Mouse (Mus musculus): ENCODE data around the gene Gm47289. TPM values are rescaled to one million over a fixed set of nuclear protein-coding genes. Genes with fewer than 3 reads are reported as not detected.

Gm47289 gene
- polyA plus RNA-seq, 1 experiment from 2014 or later: not detected

GRCm38 (mm10) chr9:119151751-119152150, 7.2 kb upstream of the Gm47289 start:
- 56% methylated on average over 2 of the region's 2 CpGs for WGBS
- no peak overlapping the region for H3K4me2 ChIP-seq (replicated peaks; ENCODE audit: low read depth, low read length)
- H3K27me3 ChIP-seq (ENCODE audit: control insufficient read depth, insufficient read depth, low read length): no peaks in the 10 kb centered on the region
- no peak overlapping the region for H3K9ac ChIP-seq (ENCODE audit: low read depth, low read length)
- no peak overlapping the region for H3K27ac ChIP-seq (ENCODE audit: low read depth, low read length)
- H3K4me1 ChIP-seq (ENCODE audit: control insufficient read depth, insufficient read depth, low read length): no peaks in the 10 kb centered on the region
- no peaks in the 10 kb centered on the region for H3K9me3 ChIP-seq (ENCODE audit: control insufficient read depth, low read length)
- H3K36me3 ChIP-seq (ENCODE audit: control insufficient read depth, insufficient read depth, low read length): no peaks in the 10 kb centered on the region
- no peak overlapping the region for H3K4me3 ChIP-seq (ENCODE audit: low read length)
- no peak for ATAC-seq (ENCODE audit: low FRiP score, low TSS enrichment)

GRCm38 (mm10) chr9:119155416-119155815, 3.5 kb upstream of the Gm47289 start:
- WGBS: 82% methylated on average over 8 of the region's 8 CpGs
- H3K27me3 ChIP-seq (ENCODE audit: control insufficient read depth, insufficient read depth, low read length): no peaks in the 10 kb centered on the region
- no peaks in the 10 kb centered on the region for H3K36me3 ChIP-seq (ENCODE audit: control insufficient read depth, insufficient read depth, low read length)
- no peak overlapping the region for H3K4me2 ChIP-seq (replicated peaks; ENCODE audit: low read depth, low read length)
- no peaks in the 10 kb centered on the region for H3K9me3 ChIP-seq (ENCODE audit: control insufficient read depth, low read length)
- no peaks in the 10 kb centered on the region for H3K4me1 ChIP-seq (ENCODE audit: control insufficient read depth, insufficient read depth, low read length)
- ATAC-seq (ENCODE audit: low FRiP score, low TSS enrichment): no peak
- H3K9ac ChIP-seq (ENCODE audit: low read depth, low read length): no peak overlapping the region
- no peak overlapping the region for H3K27ac ChIP-seq (ENCODE audit: low read depth, low read length)
- no peak overlapping the region for H3K4me3 ChIP-seq (ENCODE audit: low read length)

- no peak for ATAC-seq (ENCODE audit: low FRiP score, low TSS enrichment)
- WGBS: 52% methylated on average over 7 of the region's 7 CpGs
- Histone ChIP-seq H3K27me3 (ENCODE audit: control insufficient read depth, insufficient read depth, low read length) (no peaks in the 10 kb centered on the region), H3K36me3 (ENCODE audit: control insufficient read depth, insufficient read depth, low read length) (no peaks in the 10 kb centered on the region), H3K9ac (ENCODE audit: low read depth, low read length) (no peak overlapping the region), H3K4me2 (replicated peaks; ENCODE audit: low read depth, low read length) (peak overlapping the region; percentile 57; the same call in 1 of the 2 replicates), H3K4me1 (ENCODE audit: control insufficient read depth, insufficient read depth, low read length) (no peaks in the 10 kb centered on the region), H3K27ac (ENCODE audit: low read depth, low read length) (no peak overlapping the region), H3K9me3 (ENCODE audit: control insufficient read depth, low read length) (no peaks in the 10 kb centered on the region), H3K4me3 (ENCODE audit: low read length) (peak overlapping the region; percentile 42; the same call in 1 of the 2 replicates)
Observed at GRCm38 (mm10) chr9:119155826-119156225, 3.1 kb upstream of the Gm47289 start.

DNA sequence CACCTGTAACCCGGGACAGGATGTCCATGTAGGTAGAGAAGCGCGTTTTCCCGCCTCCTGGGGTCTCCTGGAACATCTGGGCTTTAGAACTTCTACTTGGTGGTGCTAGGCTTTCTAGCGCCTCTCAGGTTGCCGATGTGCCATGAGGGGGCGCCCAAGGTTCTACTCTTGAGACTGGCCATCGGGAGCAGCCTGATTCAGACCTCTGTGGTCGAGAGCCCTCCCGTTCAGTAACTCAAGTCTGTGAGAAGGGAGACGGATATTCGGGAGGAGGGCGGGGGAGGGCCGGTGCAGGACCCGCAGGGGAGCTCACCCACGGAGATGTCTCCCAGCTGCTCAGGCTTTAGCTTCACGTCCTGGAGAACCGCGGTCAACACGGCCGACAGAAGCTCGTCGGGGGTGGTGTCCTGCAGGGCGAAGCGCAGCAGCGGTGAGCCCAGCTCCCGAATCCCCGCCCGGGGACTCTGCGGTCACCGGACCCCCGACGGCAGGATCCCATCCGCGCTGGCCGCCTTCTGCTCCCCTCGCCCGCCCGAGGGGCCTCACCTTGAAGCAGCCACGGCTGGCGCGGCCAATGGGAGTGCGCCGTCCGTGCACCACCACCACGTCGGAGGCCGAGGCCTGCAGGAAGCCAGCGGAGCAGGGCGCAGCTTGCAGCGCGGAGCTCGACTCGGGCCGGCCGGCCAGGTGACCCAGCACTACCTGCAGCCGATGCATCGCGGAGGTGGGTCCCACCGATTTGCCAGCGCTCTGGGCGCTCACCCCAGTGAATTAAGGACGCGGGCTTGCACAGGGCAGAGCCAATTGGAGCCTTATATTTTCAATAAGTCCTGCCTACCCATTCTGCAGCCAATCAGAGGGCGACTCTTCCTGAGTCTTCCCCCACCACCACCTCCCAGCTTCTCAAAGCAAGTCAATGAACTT, 2.4 kb upstream of the Gm47289 start, which contains the start of gene Acaa1b:
Gene Acaa1b (minus strand): TSS at position 816 of the 924 bp plus-strand sequence.
- Histone ChIP-seq H3K27ac (ENCODE audit: low read depth, low read length) (no peak within 1 kb of the TSS), H3K27me3 (ENCODE audit: control insufficient read depth, insufficient read depth, low read length) (no peaks in the 10 kb centered on the region)

GRCm38 (mm10) chr9:119160689-119161088, 1.7 kb downstream of the Gm47289 start:
- Histone ChIP-seq H3K9me3 (ENCODE audit: control insufficient read depth, low read length) (no peaks in the 10 kb centered on the region), H3K36me3 (ENCODE audit: control insufficient read depth, insufficient read depth, low read length) (no peaks in the 10 kb centered on the region), H3K27me3 (ENCODE audit: control insufficient read depth, insufficient read depth, low read length) (no peaks in the 10 kb centered on the region), H3K4me2 (replicated peaks; ENCODE audit: low read depth, low read length) (no peak overlapping the region), H3K4me3 (ENCODE audit: low read length) (no peak overlapping the region), H3K4me1 (ENCODE audit: control insufficient read depth, insufficient read depth, low read length) (no peaks in the 10 kb centered on the region), H3K27ac (ENCODE audit: low read depth, low read length) (no peak overlapping the region), H3K9ac (ENCODE audit: low read depth, low read length) (no peak overlapping the region)
- ATAC-seq (ENCODE audit: low FRiP score, low TSS enrichment): no peak
- WGBS: 94% methylated on average over 3 of the region's 3 CpGs

More for the DNA sequence above, 2.4 kb upstream of the Gm47289 start, which contains the start of gene Acaa1b:
- WGBS: 1% methylated on average over 65 of the region's 65 CpGs
- peak; percentile 90 for ATAC-seq (ENCODE audit: low FRiP score, low TSS enrichment)
- Histone ChIP-seq H3K4me1 (ENCODE audit: control insufficient read depth, insufficient read depth, low read length) (no peaks in the 10 kb centered on the region), H3K9me3 (ENCODE audit: control insufficient read depth, low read length) (no peaks in the 10 kb centered on the region), H3K4me3 (ENCODE audit: low read length) (peak within 1 kb of the TSS; percentile 42), H3K9ac (ENCODE audit: low read depth, low read length) (peak within 1 kb of the TSS; percentile 47; the same call in 1 of the 2 replicates), H3K4me2 (replicated peaks; ENCODE audit: low read depth, low read length) (peak within 1 kb of the TSS; percentile 57), H3K36me3 (ENCODE audit: control insufficient read depth, insufficient read depth, low read length) (no peaks in the 10 kb centered on the region)

- H3K4me1 ChIP-seq (ENCODE audit: control insufficient read depth, insufficient read depth, low read length): no peaks in the 10 kb centered on the region
- ATAC-seq (ENCODE audit: low FRiP score, low TSS enrichment): no peak
- no peak overlapping the region for H3K27ac ChIP-seq (ENCODE audit: low read depth, low read length)
- no peaks in the 10 kb centered on the region for H3K27me3 ChIP-seq (ENCODE audit: control insufficient read depth, insufficient read depth, low read length)
- 88% methylated on average over 7 of the region's 7 CpGs for WGBS
- no peaks in the 10 kb centered on the region for H3K36me3 ChIP-seq (ENCODE audit: control insufficient read depth, insufficient read depth, low read length)
- no peak overlapping the region for H3K9ac ChIP-seq (ENCODE audit: low read depth, low read length)
- H3K9me3 ChIP-seq (ENCODE audit: control insufficient read depth, low read length): 0 out of 2 replicates have a peak, but pooled peaks cover 5% of the 10 kb centered on the region
- no peak overlapping the region for H3K4me2 ChIP-seq (replicated peaks; ENCODE audit: low read depth, low read length)
- no peak overlapping the region for H3K4me3 ChIP-seq (ENCODE audit: low read length)
Observed at GRCm38 (mm10) chr9:119164743-119165142, 5.8 kb downstream of the Gm47289 start.

DNA sequence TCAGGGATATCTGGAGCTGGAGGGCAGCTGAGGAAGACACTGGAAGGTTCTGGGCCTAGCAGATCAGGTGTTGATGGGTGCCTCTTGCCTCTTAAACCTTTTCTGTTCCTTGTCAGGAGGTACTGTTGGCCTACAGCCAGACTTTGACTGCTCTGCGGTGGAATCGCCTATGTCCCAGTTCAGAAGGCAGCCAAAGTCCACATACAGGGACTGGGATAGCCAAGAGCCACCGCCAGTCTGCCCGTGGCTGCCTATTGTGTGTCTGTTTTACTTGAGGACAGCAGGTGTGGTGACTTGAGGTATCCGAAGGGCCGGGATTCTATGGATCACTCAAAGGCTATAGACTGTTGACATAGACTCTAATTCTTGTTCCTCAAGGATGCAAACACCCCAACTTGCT, 6.6 kb downstream of the Gm47289 start:
- no peak for ATAC-seq (ENCODE audit: low FRiP score, low TSS enrichment)

DNA sequence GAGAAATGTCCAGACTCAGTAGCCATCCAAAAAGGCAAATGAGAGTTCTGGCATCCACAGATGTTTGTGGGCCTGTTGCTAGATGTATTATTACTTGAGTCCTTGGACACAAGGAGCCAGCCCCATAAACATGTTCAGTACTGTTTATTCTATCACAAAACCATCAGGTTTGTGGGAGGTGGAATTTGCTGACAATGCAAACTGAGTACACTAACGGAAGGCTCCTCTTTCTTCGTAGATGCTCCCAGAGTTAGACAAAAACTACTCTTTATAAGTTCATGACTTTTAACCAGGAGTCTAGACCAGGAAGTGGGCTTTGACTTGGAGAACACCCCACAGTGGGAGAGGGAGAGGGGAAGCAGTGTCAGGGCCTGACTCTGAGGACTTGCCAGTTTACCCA, 8.6 kb downstream of the Gm47289 start:
- Histone ChIP-seq H3K4me3 (ENCODE audit: low read length) (no peak overlapping the region), H3K4me2 (replicated peaks; ENCODE audit: low read depth, low read length) (no peak overlapping the region), H3K36me3 (ENCODE audit: control insufficient read depth, insufficient read depth, low read length) (no peaks in the 10 kb centered on the region), H3K27me3 (ENCODE audit: control insufficient read depth, insufficient read depth, low read length) (no peaks in the 10 kb centered on the region), H3K27ac (ENCODE audit: low read depth, low read length) (no peak overlapping the region), H3K9me3 (ENCODE audit: control insufficient read depth, low read length) (0 out of 2 replicates have a peak, but pooled peaks cover 5% of the 10 kb centered on the region), H3K9ac (ENCODE audit: low read depth, low read length) (no peak overlapping the region), H3K4me1 (ENCODE audit: control insufficient read depth, insufficient read depth, low read length) (no peaks in the 10 kb centered on the region)
- ATAC-seq (ENCODE audit: low FRiP score, low TSS enrichment): no peak
- 82% methylated on average over 2 of the region's 2 CpGs for WGBS

More for the DNA sequence above, 6.6 kb downstream of the Gm47289 start:
- Histone ChIP-seq H3K27me3 (ENCODE audit: control insufficient read depth, insufficient read depth, low read length) (no peaks in the 10 kb centered on the region), H3K9ac (ENCODE audit: low read depth, low read length) (no peak overlapping the region), H3K4me1 (ENCODE audit: control insufficient read depth, insufficient read depth, low read length) (no peaks in the 10 kb centered on the region), H3K9me3 (ENCODE audit: control insufficient read depth, low read length) (0 out of 2 replicates have a peak, but pooled peaks cover 5% of the 10 kb centered on the region), H3K36me3 (ENCODE audit: control insufficient read depth, insufficient read depth, low read length) (no peaks in the 10 kb centered on the region), H3K4me2 (replicated peaks; ENCODE audit: low read depth, low read length) (no peak overlapping the region), H3K4me3 (ENCODE audit: low read length) (no peak overlapping the region), H3K27ac (ENCODE audit: low read depth, low read length) (no peak overlapping the region)
- WGBS: 90% methylated on average over 6 of the region's 6 CpGs

- H3K4me3 ChIP-seq (ENCODE audit: low read length): no peak overlapping the region
- no peak overlapping the region for H3K4me2 ChIP-seq (replicated peaks; ENCODE audit: low read depth, low read length)
- H3K4me1 ChIP-seq (ENCODE audit: control insufficient read depth, insufficient read depth, low read length): no peaks in the 10 kb centered on the region
- H3K27me3 ChIP-seq (ENCODE audit: control insufficient read depth, insufficient read depth, low read length): no peaks in the 10 kb centered on the region
- no peaks in the 10 kb centered on the region for H3K36me3 ChIP-seq (ENCODE audit: control insufficient read depth, insufficient read depth, low read length)
- no peaks in the 10 kb centered on the region for H3K9me3 ChIP-seq (ENCODE audit: control insufficient read depth, low read length)
- H3K9ac ChIP-seq (ENCODE audit: low read depth, low read length): no peak overlapping the region
- WGBS: 85% methylated on average over 11 of the region's 11 CpGs
- ATAC-seq (ENCODE audit: low FRiP score, low TSS enrichment): no peak
- H3K27ac ChIP-seq (ENCODE audit: low read depth, low read length): no peak overlapping the region
Observed at GRCm38 (mm10) chr9:119179292-119179691, 20.3 kb downstream of the Gm47289 start.

Data from kidney, embryonic 14.5 days (tissue).